Mouse (Mus musculus) monocyte, adult 5-6 weeks (primary cell): ENCODE measurements around the gene Uqcc1. TPM values are rescaled to one million over a fixed set of nuclear protein-coding genes. Genes with fewer than 3 reads are reported as not detected.
"Not testable (repeated sequence)": the region's sequence is repeated elsewhere in the genome, so short reads cannot be mapped to it uniquely, and the experiment has no call there.

Experiments used
- ATAC-seq: fragments of 153-309, 156-312 bp; replicated peaks from 2 replicates; pipeline ENCODE4 v1.8.0; 2017; ENCODE audit warnings: mild to moderate bottlenecking; ENCODE audit not compliant: low TSS enrichment, insufficient number of reproducible peaks, severe bottlenecking, poor library complexity, low FRiP score
- total RNA-seq: library from RNA; stranded (forward); fragments of 200-1000, 200-491, 200-594 nt; gene quantifications from 3 replicates; pipeline ENCODE4 v1.2.3, GENCODE M21; 2017

Uqcc1 gene
- total RNA-seq, 1 experiment from 2014 or later, result 37.7 TPM

GRCm38 (mm10) chr2:155941697-155942442 is 11.8 kb upstream of the Uqcc1 start:
- ATAC-seq, result no peak

- no peak for ATAC-seq
Observed at GRCm38 (mm10) chr2:155940681-155941080, 10.6 kb upstream of the Uqcc1 start, which contains the start of gene Gm15557. Gene Gm15557 (plus strand): TSS chr2:155940728.

GRCm38 (mm10) chr2:155939897-155940529 is 9.9 kb upstream of the Uqcc1 start:
- no peak for ATAC-seq

GRCm38 (mm10) chr2:155928711-155929345 is 1.3 kb downstream of the Uqcc1 start:
- ATAC-seq, result no peak

- ATAC-seq, result not testable (repeated sequence)
Observed at GRCm38 (mm10) chr2:155925213-155925612, 4.9 kb downstream of the Uqcc1 start.

- no peak for ATAC-seq
Observed at GRCm38 (mm10) chr2:155923143-155923542, 7.0 kb downstream of the Uqcc1 start.

- ATAC-seq, result no peak
Observed at GRCm38 (mm10) chr2:155914684-155915083, 15.4 kb downstream of the Uqcc1 start.

GRCm38 (mm10) chr2:155903632-155904008 is 26.5 kb downstream of the Uqcc1 start:
- no peak for ATAC-seq

- no peak for ATAC-seq
Observed at GRCm38 (mm10) chr2:155902989-155903631, 27.0 kb downstream of the Uqcc1 start.

- no peak for ATAC-seq
Observed at GRCm38 (mm10) chr2:155895046-155895735, 34.9 kb downstream of the Uqcc1 start.

GRCm38 (mm10) chr2:155894307-155895045 is 35.6 kb downstream of the Uqcc1 start:
- ATAC-seq, result no peak

GRCm38 (mm10) chr2:155886776-155887175 is 43.3 kb downstream of the Uqcc1 start:
- ATAC-seq, result no peak

GRCm38 (mm10) chr2:155885271-155885697 is 44.8 kb downstream of the Uqcc1 start:
- no peak for ATAC-seq

- no peak for ATAC-seq
Observed at GRCm38 (mm10) chr2:155882087-155882486, 48.0 kb downstream of the Uqcc1 start.

- no peak for ATAC-seq
Observed at GRCm38 (mm10) chr2:155878964-155879876, 50.9 kb downstream of the Uqcc1 start.

- ATAC-seq, result no peak
Observed at GRCm38 (mm10) chr2:155873636-155874035, 56.5 kb downstream of the Uqcc1 start.

GRCm38 (mm10) chr2:155872930-155873507 is 57.1 kb downstream of the Uqcc1 start:
- no peak for ATAC-seq
